Mouse (Mus musculus) kidney, adult 8-10 months (tissue): ENCODE results near the gene Psmd1.

Experiments
- DNase-seq, 2 experiments: peaks; one replicate each; pipeline ENCODE4 v3.0.0; 2022

Psmd1 gene

GRCm38 (mm10) chr1:86062523-86062922 lies 1.7 kb upstream of the Psmd1 start:
- no peak for DNase-seq

- no peak for DNase-seq
These were observed 12.4 kb downstream of the Psmd1 start for GRCm38 (mm10) chr1:86076565-86076964.

GRCm38 (mm10) chr1:86094413-86094812 lies 30.2 kb downstream of the Psmd1 start:
- no peak for DNase-seq

GRCm38 (mm10) chr1:86105054-86105453 lies 40.9 kb downstream of the Psmd1 start:
- no peak for DNase-seq

GRCm38 (mm10) chr1:86111779-86112178 lies 47.6 kb downstream of the Psmd1 start, which contains the start of gene Htr2b:
Htr2b (minus strand) TSS chr1:86111970.
- DNase-seq, result peak; percentile 4 to 6

GRCm38 (mm10) chr1:86114141-86114540 lies 50.0 kb downstream of the Psmd1 start:
- peak in 1 of 2 experiments; percentile 5 for DNase-seq

- DNase-seq, result no peak
These were observed 55.4 kb downstream of the Psmd1 start for GRCm38 (mm10) chr1:86119549-86119948.

- DNase-seq, result no peak
These were observed 61.8 kb downstream of the Psmd1 start for GRCm38 (mm10) chr1:86126036-86126435.

GRCm38 (mm10) chr1:86133337-86133736 lies 69.2 kb downstream of the Psmd1 start, which contains the start of gene Gm21972:
Gm21972 (plus strand) TSS chr1:86133637.
- DNase-seq, result no peak

- no peak for DNase-seq
These were observed 71.1 kb downstream of the Psmd1 start for GRCm38 (mm10) chr1:86135315-86135714.

GRCm38 (mm10) chr1:86141081-86141480 lies 76.9 kb downstream of the Psmd1 start:
- DNase-seq, result no peak

- DNase-seq, result no peak
These were observed 79.0 kb downstream of the Psmd1 start for GRCm38 (mm10) chr1:86143165-86143564.

- DNase-seq, result no peak
These were observed 80.1 kb downstream of the Psmd1 start for GRCm38 (mm10) chr1:86144001-86144944.

GRCm38 (mm10) chr1:86146293-86146692 lies 82.1 kb downstream of the Psmd1 start:
- no peak for DNase-seq

- no peak for DNase-seq
These were observed 83.4 kb downstream of the Psmd1 start for GRCm38 (mm10) chr1:86147557-86147956.

- no peak for DNase-seq
These were observed 84.0 kb downstream of the Psmd1 start for GRCm38 (mm10) chr1:86148161-86148560.

- DNase-seq, result no peak
These were observed 86.7 kb downstream of the Psmd1 start for GRCm38 (mm10) chr1:86150929-86151328.

GRCm38 (mm10) chr1:86151376-86151775 lies 87.2 kb downstream of the Psmd1 start:
- DNase-seq, result no peak

GRCm38 (mm10) chr1:86152618-86153017 lies 88.4 kb downstream of the Psmd1 start:
- DNase-seq, result peak in 1 of 2 experiments; percentile 36

GRCm38 (mm10) chr1:86154133-86154823 lies 90.1 kb downstream of the Psmd1 start, which contains the start of gene Armc9:
Armc9 (plus strand) TSS chr1:86154780.
- peak; percentile 95 to 96 for DNase-seq

- DNase-seq, result no peak
These were observed 90.6 kb downstream of the Psmd1 start for GRCm38 (mm10) chr1:86154824-86155164.

- no peak for DNase-seq
These were observed 91.9 kb downstream of the Psmd1 start for GRCm38 (mm10) chr1:86156075-86156474.

- no peak for DNase-seq
These were observed 92.4 kb downstream of the Psmd1 start for GRCm38 (mm10) chr1:86156595-86156994.

- DNase-seq, result no peak
These were observed 95.9 kb downstream of the Psmd1 start for GRCm38 (mm10) chr1:86160059-86160458.
